8 mouse cellular contexts compared by ENCODE assay signal in the genomic region with DNA sequence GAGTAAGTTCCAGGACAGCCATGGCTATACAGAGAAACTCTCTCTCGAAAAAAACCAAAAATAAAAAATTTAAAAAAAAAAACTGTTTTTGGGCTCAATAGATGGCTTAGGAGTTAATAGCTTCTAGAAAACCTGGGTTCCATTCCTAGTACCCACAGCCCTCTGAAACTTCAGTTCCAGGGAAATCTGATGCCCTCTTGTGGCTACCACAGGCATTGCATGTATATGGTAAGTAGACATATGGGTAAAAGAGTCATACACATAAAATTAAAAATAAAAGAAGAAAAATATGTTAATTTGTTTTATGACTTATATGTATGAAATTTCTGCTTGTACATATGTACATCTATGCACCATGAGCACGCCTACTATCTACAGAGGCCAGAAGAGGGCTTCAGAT. TPM values are rescaled to one million over a fixed set of nuclear protein-coding genes. Genes with fewer than 3 reads are reported as not detected.
DNase-seq lines count a peak whose midpoint lies in the region; ATAC-seq and TF ChIP-seq lines count a peak whose summit lies in the region.

No protein-coding gene starts in this region.

- intact Hi-C loops in left cerebral cortex, adult 2 months (cut with DNase I), result no loop called here
- intact Hi-C loops in left cerebral cortex, postnatal 14 days (cut with DNase I), result no loop called here

- peak; percentile 58 for TF ChIP-seq CTCF in left cerebral cortex, adult 2 months (IDR thresholded peaks at IDR 0.05)

- no peak overlapping the region for H3K27ac ChIP-seq in left cerebral cortex, adult 2 months

- DNase-seq in CD4-positive, CD25-positive, alpha-beta regulatory T cell, adult 2 months (ENCODE audit: low read depth, low spot score), result peak; percentile 38
- DNase-seq in left cerebral cortex, adult 2 months (ENCODE audit: extremely low spot score in 1 of 2, low spot score in 2 of 2), result no peak
- no peak for DNase-seq in left cerebral cortex, postnatal 14 days (ENCODE audit: low spot score in 2 of 2)
- peak; percentile 64 for DNase-seq in ZHBTc4 (ENCODE audit: low read depth, low spot score)
- peak; percentile 5 for DNase-seq in lung, postnatal 25 days (ENCODE audit: low spot score)
- no peak for DNase-seq in ovary, postnatal 10 days (ENCODE audit: low spot score)
- no peak for DNase-seq in layer of hippocampus, postnatal 36 days

- no peak overlapping the region for H3K4me3 ChIP-seq in left cerebral cortex, adult 2 months

- ATAC-seq in CD4-positive, CD25-positive, alpha-beta regulatory T cell, adult 4 months, result no peak

RNA-seq across cellular contexts. Expression of a gene that starts 42.1 kb away (rescaled TPM):
- polyA plus RNA-seq in CD4-positive, CD25-positive, alpha-beta regulatory T cell, adult 4 months (2017; shearing (Covaris generic)), result 1 to 10 TPM; 9.1 to 9.4 TPM
- total RNA-seq in left cerebral cortex, adult 2 months (2021), result 10 to 100 TPM; 36.8 to 40.8 TPM
- 10 to 100 TPM; 40.9 to 43.8 TPM for total RNA-seq in left cerebral cortex, postnatal 14 days (2021)
- total RNA-seq in layer of hippocampus, postnatal 36 days (2021), result 10 to 100 TPM; 39.1 TPM

RNA-seq across cellular contexts. Expression of a gene that starts 47.9 kb away (rescaled TPM):
- not detected for polyA plus RNA-seq in CD4-positive, CD25-positive, alpha-beta regulatory T cell, adult 4 months (2017; shearing (Covaris generic))
- 1 to 10 TPM; 3.6 to 4.1 TPM for total RNA-seq in left cerebral cortex, adult 2 months (2021)
- 1 to 10 TPM; 3.8 to 3.9 TPM for total RNA-seq in left cerebral cortex, postnatal 14 days (2021)
- 1 to 10 TPM; 2.4 to 2.5 TPM for total RNA-seq in layer of hippocampus, postnatal 36 days (2021)

Comparison
In these comparisons a context has a peak if more than half of its experiments do, and no peak if none do; other contexts are left out.
1. DNase-seq: peak in CD4-positive, CD25-positive, alpha-beta regulatory T cell, adult 2 months (single experiment), ZHBTc4 (single experiment) and lung, postnatal 25 days (single experiment); none in left cerebral cortex, adult 2 months (0 of 2), left cerebral cortex, postnatal 14 days (0 of 2), ovary, postnatal 10 days (single experiment) and layer of hippocampus, postnatal 36 days (0 of 2).